Comparison of ENCODE assay signal across 19 mouse cellular contexts in genomic region chr8:69847167-69848065, GRCm38 (mm10). TPM values are rescaled to one million over a fixed set of nuclear protein-coding genes. Genes with fewer than 3 reads are reported as not detected.
A peak's percentile ranks its signal among the peaks of the same experiment; 100 is the strongest.
DNase-seq lines count a peak whose midpoint lies in the region; ATAC-seq and TF ChIP-seq lines count a peak whose summit lies in the region.
"Had no signal": no experiment of that assay in that cellular context is flagged by ENCODE, and none has a peak within 500 bp of the region (broad histone marks: within the 10 kb centered on the region; RNA-seq: fewer than 3 reads in every experiment).

No protein-coding gene starts in this region.

- no peak for DNase-seq in lung, adult 18-20 months
- no peak for DNase-seq in ES-E14 (ENCODE audit: low read depth, low spot score)
- no peak for DNase-seq in urinary bladder, adult 2 months (ENCODE audit: low spot score)
- DNase-seq in natural killer cell, adult 2 months (ENCODE audit: low spot score in 2 of 2) = no peak
- DNase-seq: adrenal gland, postnatal 10 days; cerebellum, adult 11-12 months; cerebellum, adult 9-11 months; cerebellum, postnatal 36 days; forebrain, postnatal 0 days; gastrocnemius, postnatal 14 days; heart, adult 2 months; heart, postnatal 36 days had no signal

- no peak for TF ChIP-seq CTCF in E14TG2a.4 (conservative IDR thresholded peaks at IDR 0.05; ENCODE audit: low read length)

- H3K9ac ChIP-seq in lung, embryonic 15.5 days = no peak overlapping the region
- no peak overlapping the region for H3K9ac ChIP-seq in ES-E14 (ENCODE audit: insufficient read depth, low read depth, low read length, poor library complexity, severe bottlenecking)
- H3K9ac ChIP-seq: embryonic facial prominence, embryonic 13.5 days; forebrain, embryonic 13.5 days; forebrain, postnatal 0 days; heart, embryonic 12.5 days; hindbrain, embryonic 15.5 days had no signal

- no peak for ATAC-seq in lung, embryonic 15.5 days (ENCODE audit: borderline replicate concordance, extremely low read depth, low FRiP score, low TSS enrichment)
- ATAC-seq: forebrain, embryonic 13.5 days; forebrain, postnatal 0 days had no signal

- WGBS in lung, embryonic 15.5 days = 64% methylated on average over 3 of the region's 3 CpGs

- H3K4me3 ChIP-seq in lung, embryonic 15.5 days = no peak overlapping the region
- H3K4me3 ChIP-seq in E14TG2a.4 (replicated peaks; ENCODE audit: low read length) = peak overlapping the region; percentile 30; the same call in 1 of the 2 replicates
- no peak overlapping the region for H3K4me3 ChIP-seq in ES-E14 (ENCODE audit: insufficient read depth in 1 of 2, low read depth in 1 of 2, low read length in 2 of 2, poor library complexity in 1 of 2, severe bottlenecking in 1 of 2)
- H3K4me3 ChIP-seq: embryonic facial prominence, embryonic 13.5 days; forebrain, embryonic 13.5 days; heart, adult 2 months; heart, embryonic 12.5 days; hindbrain, embryonic 15.5 days had no signal

- peak overlapping the region; percentile 7; the same call in 1 of the 2 replicates for H3K27ac ChIP-seq in lung, embryonic 15.5 days
- peak overlapping the region; percentile 0; the same call in 1 of the 2 replicates for H3K27ac ChIP-seq in ES-E14 (ENCODE audit: insufficient read depth, low read depth, low read length, poor library complexity, severe bottlenecking)
- H3K27ac ChIP-seq: embryonic facial prominence, embryonic 13.5 days; forebrain, embryonic 13.5 days; heart, adult 2 months; hindbrain, embryonic 15.5 days had no signal

- H3K4me2 ChIP-seq in lung, embryonic 15.5 days = no peak overlapping the region
- H3K4me2 ChIP-seq: embryonic facial prominence, embryonic 13.5 days; forebrain, embryonic 13.5 days; heart, embryonic 12.5 days; hindbrain, embryonic 15.5 days had no signal

- H3K36me3 ChIP-seq in lung, embryonic 15.5 days = no peaks in the 10 kb centered on the region
- H3K36me3 ChIP-seq in E14TG2a.4 (ENCODE audit: insufficient read depth, low read length) (no peaks in the 10 kb centered on the region), ES-E14 (ENCODE audit: control insufficient read depth, insufficient read depth, low read length, poor library complexity, severe bottlenecking) (no peaks in the 10 kb centered on the region)
- H3K36me3 ChIP-seq: embryonic facial prominence, embryonic 13.5 days; heart, embryonic 12.5 days had no signal

- no peaks in the 10 kb centered on the region for H3K27me3 ChIP-seq in lung, embryonic 15.5 days
- H3K27me3 ChIP-seq in E14TG2a.4 (ENCODE audit: insufficient read depth, low read length) = no peaks in the 10 kb centered on the region
- H3K27me3 ChIP-seq: embryonic facial prominence, embryonic 13.5 days; forebrain, embryonic 13.5 days; heart, embryonic 12.5 days; hindbrain, embryonic 15.5 days had no signal

- in situ Hi-C loops in ES-E14 (cut with MboI; ENCODE audit: low sequenced_read_pairs in 2 of 2, unreplicated experiment in 2 of 2) = no loop called here

- H3K4me1 ChIP-seq in lung, embryonic 15.5 days = peaks cover 15% of the 10 kb centered on the region
- H3K4me1 ChIP-seq in E14TG2a.4 (replicated peaks; ENCODE audit: low read depth, low read length) (peaks cover 97% of the 10 kb centered on the region), ES-E14 (ENCODE audit: control insufficient read depth in 2 of 2, insufficient read depth in 2 of 2, low read length in 2 of 2, poor library complexity in 1 of 2) (peaks cover 23% of the 10 kb centered on the region in 2 experiments)
- H3K4me1 ChIP-seq: embryonic facial prominence, embryonic 13.5 days; forebrain, embryonic 13.5 days; hindbrain, embryonic 15.5 days had no signal

- H3K9me3 ChIP-seq in lung, embryonic 15.5 days = no peaks in the 10 kb centered on the region
- no peaks in the 10 kb centered on the region for H3K9me3 ChIP-seq in E14TG2a.4 (ENCODE audit: low read length)
- H3K9me3 ChIP-seq in ES-E14 (ENCODE audit: control insufficient read depth, insufficient read depth, low read depth, low read length) = no peaks in the 10 kb centered on the region
- H3K9me3 ChIP-seq: embryonic facial prominence, embryonic 13.5 days; forebrain, embryonic 13.5 days; heart, embryonic 12.5 days; hindbrain, embryonic 15.5 days had no signal

TF ChIP-seq in ES-E14, 5 proteins besides CTCF, POLR2A, EP300 and RAD21:
- TF ChIP-seq CHD2 (IDR thresholded peaks at IDR 0.05; ENCODE audit: low read depth, low read length) = no peak
- TF ChIP-seq MAFK (IDR thresholded peaks at IDR 0.05; ENCODE audit: insufficient read depth, low read depth, low read length) = peak; percentile 59

RNA-seq across cellular contexts. Expression of gene Pbx4, which starts 15.1 kb away (rescaled TPM):
- 10.1 and 11.4 TPM in 2 replicates for polyA plus RNA-seq in lung, embryonic 15.5 days (2015; fragmentation: Nextera tagmentation; extraction: Ambion mirVana)
- 5.2 and 6.1 TPM in 2 replicates for total RNA-seq in ES-E14 (2012; rRNA removed)
- 3.2 and 4.2 TPM in 2 replicates for polyA plus RNA-seq in urinary bladder, adult 2 months (2012; rRNA removed)
- total RNA-seq: gastrocnemius, adult 18-20 months; heart, postnatal 36 days had no signal

RNA-seq across cellular contexts. Expression of gene Lpar2, which starts 25.2 kb away (rescaled TPM):
- polyA plus RNA-seq in lung, embryonic 15.5 days (2015; fragmentation: Nextera tagmentation; extraction: Ambion mirVana) = 0.57 and 0.61 TPM in 2 replicates
- total RNA-seq in ES-E14 (2012; rRNA removed) = 5.6 and 8.3 TPM in 2 replicates
- 1.7 and 1.8 TPM in 2 replicates for polyA plus RNA-seq in urinary bladder, adult 2 months (2012; rRNA removed)

RNA-seq across cellular contexts. Expression of gene Gmip, which starts 38.9 kb away (rescaled TPM):
- 7.6 and 8.5 TPM in 2 replicates for polyA plus RNA-seq in lung, embryonic 15.5 days (2015; fragmentation: Nextera tagmentation; extraction: Ambion mirVana)
- total RNA-seq in ES-E14 (2012; rRNA removed) = 5.9 and 6.4 TPM in 2 replicates
- 19.5 and 20.3 TPM in 2 replicates for polyA plus RNA-seq in urinary bladder, adult 2 months (2012; rRNA removed)

RNA-seq across cellular contexts. Expression of gene Cilp2, which starts 40.1 kb away (rescaled TPM):
- 0.59 and 0.61 TPM in 2 replicates for polyA plus RNA-seq in lung, embryonic 15.5 days (2015; fragmentation: Nextera tagmentation; extraction: Ambion mirVana)
- 7.3 and 10.7 TPM in 2 replicates for total RNA-seq in ES-E14 (2012; rRNA removed)
- 0.16 and 0.34 TPM in 2 replicates for polyA plus RNA-seq in urinary bladder, adult 2 months (2012; rRNA removed)

RNA-seq across cellular contexts. Expression of gene Tssk6, which starts 54.6 kb away (rescaled TPM):
- polyA plus RNA-seq in lung, embryonic 15.5 days (2015; fragmentation: Nextera tagmentation; extraction: Ambion mirVana) = 2.9 and 3.7 TPM in 2 replicates
- 2.5 and 4.0 TPM in 2 replicates for total RNA-seq in ES-E14 (2012; rRNA removed)
- polyA plus RNA-seq in urinary bladder, adult 2 months (2012; rRNA removed) = 0.66 and 0.67 TPM in 2 replicates
- total RNA-seq: gastrocnemius, adult 18-20 months; heart, postnatal 36 days had no signal
